Mouse (Mus musculus): Measurements from ENCODE around the gene Gm7534.

DNA sequence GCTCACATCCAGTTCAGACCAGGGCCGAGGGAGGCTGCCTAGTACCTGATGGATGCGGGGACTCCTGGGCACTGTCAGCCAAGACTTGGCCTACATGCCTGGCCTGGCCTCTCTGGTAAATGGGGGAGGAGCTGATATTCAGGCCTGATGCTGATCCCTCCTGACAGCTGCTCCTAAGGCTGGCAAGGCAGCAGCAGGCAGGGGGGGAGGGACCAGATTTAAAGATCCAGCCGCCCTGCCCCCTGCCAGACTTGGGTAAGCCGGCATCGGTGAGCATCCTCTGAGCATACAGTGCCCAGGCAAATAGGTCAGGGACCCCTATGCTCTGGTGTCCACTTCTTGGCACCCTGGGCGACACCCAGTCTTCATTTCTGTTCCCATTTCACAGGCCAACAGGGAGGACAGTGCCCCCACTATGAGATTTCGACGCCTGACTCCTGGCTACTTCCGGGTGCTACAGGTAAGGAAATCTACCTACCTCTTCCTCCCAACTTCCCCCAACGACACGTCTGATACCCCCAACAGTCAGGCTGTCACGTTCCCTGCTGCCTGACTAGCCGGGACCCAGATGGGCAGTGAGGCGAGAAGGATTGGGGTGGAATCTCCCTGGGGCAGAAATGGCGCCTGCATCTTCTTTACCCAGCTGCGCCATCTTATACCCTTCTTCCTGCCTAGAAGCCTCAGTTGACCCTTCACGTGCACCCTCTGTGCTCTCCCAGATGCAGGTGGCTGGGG lies 40.9 kb upstream of the Gm7534 start, which contains the start of gene E130218I03Rik:
- TF ChIP-seq CTCF (IDR thresholded peaks at IDR 0.05; ENCODE audit: control insufficient read depth, insufficient read depth, insufficient read length) = no peak
- no peak for TF ChIP-seq MAX (IDR thresholded peaks at IDR 0.05)
- TF ChIP-seq MYOG (IDR thresholded peaks at IDR 0.05; ENCODE audit: control insufficient read depth, extremely low read depth, insufficient read length) = no peak
- TF ChIP-seq USF1 (IDR thresholded peaks at IDR 0.05; ENCODE audit: low read depth) = no peak
- no peak for TF ChIP-seq FOSL1 (IDR thresholded peaks at IDR 0.05; ENCODE audit: insufficient read depth, low read length, poor library complexity, severe bottlenecking)
- no peak for TF ChIP-seq CEBPB (IDR thresholded peaks at IDR 0.05; ENCODE audit: low read depth)

Data from C2C12 (cell line).